Mouse (Mus musculus): ENCODE results near the gene Gm5965. TPM values are rescaled to one million over a fixed set of nuclear protein-coding genes. Genes with fewer than 3 reads are reported as not detected.
"Not testable (repeated sequence)": the region's sequence is repeated elsewhere in the genome, so short reads cannot be mapped to it uniquely, and the experiment has no call there.

Gm5965 gene
- not detected in 2 replicates for polyA plus RNA-seq (2015; fragmentation: Nextera tagmentation; extraction: Ambion mirVana)

- no peaks in the 10 kb centered on the region for H3K27me3 ChIP-seq (ENCODE audit: control insufficient read depth, insufficient read depth, low read depth, low read length)
- no peak within 1 kb of the TSS for H3K4me2 ChIP-seq (ENCODE audit: low read depth, low read length)
- 58% methylated on average over 5 of the region's 6 CpGs for WGBS (ENCODE audit: insufficient replicate concordance)
- H3K27ac ChIP-seq (ENCODE audit: low read length): no peak within 1 kb of the TSS
- no peaks in the 10 kb centered on the region for H3K36me3 ChIP-seq (ENCODE audit: control insufficient read depth, insufficient read depth)
- H3K4me1 ChIP-seq (ENCODE audit: control insufficient read depth, low read depth, low read length): no peaks in the 10 kb centered on the region
- H3K4me3 ChIP-seq (ENCODE audit: low read depth, low read length): no peak within 1 kb of the TSS
- ATAC-seq (ENCODE audit: low read depth): no peak
- H3K9me3 ChIP-seq (replicated peaks; ENCODE audit: control insufficient read depth, low read length): no peaks in the 10 kb centered on the region
- H3K9ac ChIP-seq (ENCODE audit: low read depth, low read length): no peak within 1 kb of the TSS
Measured at GRCm38 (mm10) chr16:88777596-88777995, at the start of gene Gm5965. Gm5965 (plus strand) TSS chr16:88777896.

GRCm38 (mm10) chr16:88728812-88729275 is 48.9 kb upstream of the Gm5965 start, which contains the start of gene Krtap13-1:
Krtap13-1 (plus strand) TSS chr16:88728862.
- Histone ChIP-seq H3K9me3 (replicated peaks; ENCODE audit: control insufficient read depth, low read length) (no peaks in the 10 kb centered on the region), H3K27me3 (ENCODE audit: control insufficient read depth, insufficient read depth, low read depth, low read length) (no peaks in the 10 kb centered on the region), H3K4me1 (ENCODE audit: control insufficient read depth, low read depth, low read length) (no peaks in the 10 kb centered on the region), H3K9ac (ENCODE audit: low read depth, low read length) (no peak within 1 kb of the TSS), H3K36me3 (ENCODE audit: control insufficient read depth, insufficient read depth) (no peaks in the 10 kb centered on the region), H3K27ac (ENCODE audit: low read length) (no peak within 1 kb of the TSS), H3K4me2 (ENCODE audit: low read depth, low read length) (no peak within 1 kb of the TSS), H3K4me3 (ENCODE audit: low read depth, low read length) (no peak within 1 kb of the TSS)
- ATAC-seq (ENCODE audit: low read depth): no peak
- WGBS (ENCODE audit: insufficient replicate concordance): 49% methylated on average over 4 of the region's 4 CpGs

- H3K36me3 ChIP-seq (ENCODE audit: control insufficient read depth, insufficient read depth): no peaks in the 10 kb centered on the region
- WGBS (ENCODE audit: insufficient replicate concordance): 41% methylated on average over 2 of the region's 2 CpGs
- no peak for ATAC-seq (ENCODE audit: low read depth)
- no peaks in the 10 kb centered on the region for H3K27me3 ChIP-seq (ENCODE audit: control insufficient read depth, insufficient read depth, low read depth, low read length)
- H3K9me3 ChIP-seq (replicated peaks; ENCODE audit: control insufficient read depth, low read length): no peaks in the 10 kb centered on the region
- H3K9ac ChIP-seq (ENCODE audit: low read depth, low read length): no peak overlapping the region
- no peak overlapping the region for H3K4me2 ChIP-seq (ENCODE audit: low read depth, low read length)
- no peaks in the 10 kb centered on the region for H3K4me1 ChIP-seq (ENCODE audit: control insufficient read depth, low read depth, low read length)
- H3K4me3 ChIP-seq (ENCODE audit: low read depth, low read length): no peak overlapping the region
- no peak overlapping the region for H3K27ac ChIP-seq (ENCODE audit: low read length)
Measured at GRCm38 (mm10) chr16:88735391-88735790, 42.3 kb upstream of the Gm5965 start.

GRCm38 (mm10) chr16:88744750-88745340 is 32.9 kb upstream of the Gm5965 start:
- 52% methylated on average over 4 of the region's 4 CpGs for WGBS (ENCODE audit: insufficient replicate concordance)
- Histone ChIP-seq H3K9me3 (replicated peaks; ENCODE audit: control insufficient read depth, low read length) (no peaks in the 10 kb centered on the region), H3K27ac (ENCODE audit: low read length) (no peak overlapping the region), H3K4me2 (ENCODE audit: low read depth, low read length) (no peak overlapping the region), H3K27me3 (ENCODE audit: control insufficient read depth, insufficient read depth, low read depth, low read length) (no peaks in the 10 kb centered on the region), H3K4me3 (ENCODE audit: low read depth, low read length) (no peak overlapping the region), H3K4me1 (ENCODE audit: control insufficient read depth, low read depth, low read length) (no peaks in the 10 kb centered on the region), H3K36me3 (ENCODE audit: control insufficient read depth, insufficient read depth) (no peaks in the 10 kb centered on the region), H3K9ac (ENCODE audit: low read depth, low read length) (no peak overlapping the region)
- no peak for ATAC-seq (ENCODE audit: low read depth)

GRCm38 (mm10) chr16:88747943-88748342 is 29.8 kb upstream of the Gm5965 start:
- Histone ChIP-seq H3K27ac (ENCODE audit: low read length) (no peak overlapping the region), H3K36me3 (ENCODE audit: control insufficient read depth, insufficient read depth) (no peaks in the 10 kb centered on the region), H3K9me3 (replicated peaks; ENCODE audit: control insufficient read depth, low read length) (no peaks in the 10 kb centered on the region), H3K4me1 (ENCODE audit: control insufficient read depth, low read depth, low read length) (no peaks in the 10 kb centered on the region), H3K4me3 (ENCODE audit: low read depth, low read length) (no peak overlapping the region), H3K4me2 (ENCODE audit: low read depth, low read length) (no peak overlapping the region), H3K27me3 (ENCODE audit: control insufficient read depth, insufficient read depth, low read depth, low read length) (no peaks in the 10 kb centered on the region), H3K9ac (ENCODE audit: low read depth, low read length) (no peak overlapping the region)
- WGBS (ENCODE audit: insufficient replicate concordance): 52% methylated on average over 4 of the region's 4 CpGs
- no peak for ATAC-seq (ENCODE audit: low read depth)

- not testable (repeated sequence) for H3K4me3 ChIP-seq (ENCODE audit: low read depth, low read length); H3K9ac ChIP-seq (ENCODE audit: low read depth, low read length); H3K9me3 ChIP-seq (replicated peaks; ENCODE audit: control insufficient read depth, low read length); H3K4me2 ChIP-seq (ENCODE audit: low read depth, low read length); ATAC-seq (ENCODE audit: low read depth); H3K27ac ChIP-seq (ENCODE audit: low read length); H3K36me3 ChIP-seq (ENCODE audit: control insufficient read depth, insufficient read depth); H3K4me1 ChIP-seq (ENCODE audit: control insufficient read depth, low read depth, low read length); H3K27me3 ChIP-seq (ENCODE audit: control insufficient read depth, insufficient read depth, low read depth, low read length)
- WGBS (ENCODE audit: insufficient replicate concordance): 62% methylated on average over 3 of the region's 3 CpGs
Measured at GRCm38 (mm10) chr16:88751535-88751934, 26.2 kb upstream of the Gm5965 start, which contains the start of gene Krtap13. Krtap13 (minus strand) TSS chr16:88751635.

GRCm38 (mm10) chr16:88758547-88758946 is 19.1 kb upstream of the Gm5965 start, which contains the start of gene 2310034C09Rik:
2310034C09Rik (plus strand) TSS chr16:88758847.
- not testable (repeated sequence) for H3K36me3 ChIP-seq (ENCODE audit: control insufficient read depth, insufficient read depth); H3K4me1 ChIP-seq (ENCODE audit: control insufficient read depth, low read depth, low read length); H3K27ac ChIP-seq (ENCODE audit: low read length); H3K9ac ChIP-seq (ENCODE audit: low read depth, low read length); H3K4me3 ChIP-seq (ENCODE audit: low read depth, low read length); H3K27me3 ChIP-seq (ENCODE audit: control insufficient read depth, insufficient read depth, low read depth, low read length); ATAC-seq (ENCODE audit: low read depth); H3K4me2 ChIP-seq (ENCODE audit: low read depth, low read length); H3K9me3 ChIP-seq (replicated peaks; ENCODE audit: control insufficient read depth, low read length)
- WGBS (ENCODE audit: insufficient replicate concordance): 65% methylated on average over 3 of the region's 3 CpGs

GRCm38 (mm10) chr16:88774106-88774505 is 3.6 kb upstream of the Gm5965 start, which contains the start of gene 2310057N15Rik:
2310057N15Rik (minus strand) TSS chr16:88774206.
- H3K9me3 ChIP-seq (replicated peaks; ENCODE audit: control insufficient read depth, low read length): no peaks in the 10 kb centered on the region
- WGBS (ENCODE audit: insufficient replicate concordance): 52% methylated on average over 2 of the region's 2 CpGs
- no peak for ATAC-seq (ENCODE audit: low read depth)

GRCm38 (mm10) chr16:88786786-88787185 is 9.1 kb downstream of the Gm5965 start:
- WGBS (ENCODE audit: insufficient replicate concordance): 47% methylated on average over 2 of the region's 2 CpGs
- no peak overlapping the region for H3K27ac ChIP-seq (ENCODE audit: low read length)
- H3K27me3 ChIP-seq (ENCODE audit: control insufficient read depth, insufficient read depth, low read depth, low read length): no peaks in the 10 kb centered on the region
- no peak for ATAC-seq (ENCODE audit: low read depth)
- no peaks in the 10 kb centered on the region for H3K4me1 ChIP-seq (ENCODE audit: control insufficient read depth, low read depth, low read length)
- H3K9me3 ChIP-seq (replicated peaks; ENCODE audit: control insufficient read depth, low read length): no peaks in the 10 kb centered on the region
- H3K4me3 ChIP-seq (ENCODE audit: low read depth, low read length): no peak overlapping the region
- no peak overlapping the region for H3K9ac ChIP-seq (ENCODE audit: low read depth, low read length)
- no peaks in the 10 kb centered on the region for H3K36me3 ChIP-seq (ENCODE audit: control insufficient read depth, insufficient read depth)
- H3K4me2 ChIP-seq (ENCODE audit: low read depth, low read length): no peak overlapping the region

More at GRCm38 (mm10) chr16:88774106-88774505, 3.6 kb upstream of the Gm5965 start, which contains the start of gene 2310057N15Rik:
- Histone ChIP-seq H3K4me1 (ENCODE audit: control insufficient read depth, low read depth, low read length) (no peaks in the 10 kb centered on the region), H3K4me3 (ENCODE audit: low read depth, low read length) (no peak within 1 kb of the TSS), H3K27me3 (ENCODE audit: control insufficient read depth, insufficient read depth, low read depth, low read length) (no peaks in the 10 kb centered on the region), H3K4me2 (ENCODE audit: low read depth, low read length) (no peak within 1 kb of the TSS), H3K36me3 (ENCODE audit: control insufficient read depth, insufficient read depth) (no peaks in the 10 kb centered on the region), H3K9ac (ENCODE audit: low read depth, low read length) (no peak within 1 kb of the TSS), H3K27ac (ENCODE audit: low read length) (no peak within 1 kb of the TSS)

Measured in liver, embryonic 16.5 days (tissue).